Comparison of ENCODE assay signal across 8 mouse cellular contexts in genomic region chr7:131362269-131362614, GRCm38 (mm10). TPM values are rescaled to one million over a fixed set of nuclear protein-coding genes. Genes with fewer than 3 reads are reported as not detected.
DNase-seq lines count a peak whose midpoint lies in the region; ATAC-seq and TF ChIP-seq lines count a peak whose summit lies in the region.

No protein-coding gene starts in this region.

- H3K4me3 ChIP-seq in heart, embryonic 14.5 days (ENCODE audit: control insufficient read depth in 1 of 2, insufficient read depth in 1 of 2, low read depth in 1 of 2, low read length in 2 of 2) = peak overlapping the region; percentile 77 to 95
- peak overlapping the region; percentile 67 to 99 for H3K4me3 ChIP-seq in MEL (ENCODE audit: control insufficient read depth in 1 of 2, insufficient read depth in 1 of 2, low read depth in 2 of 2, low read length in 2 of 2)
- H3K4me3 ChIP-seq in hindbrain, embryonic 10.5 days = peak overlapping the region; percentile 91

- no peaks in the 10 kb centered on the region for H3K9me3 ChIP-seq in heart, embryonic 14.5 days (ENCODE audit: control insufficient read depth, low read length)
- H3K9me3 ChIP-seq in MEL (replicated peaks; ENCODE audit: insufficient read depth, low read length) = no peaks in the 10 kb centered on the region
- H3K9me3 ChIP-seq in hindbrain, embryonic 10.5 days = no peaks in the 10 kb centered on the region

- H3K27ac ChIP-seq in heart, embryonic 14.5 days (replicated peaks in 1 of 2; ENCODE audit: control insufficient read depth in 1 of 2, insufficient read depth in 1 of 2, low read depth in 2 of 2, low read length in 2 of 2) = peak overlapping the region; percentile 92 to 97
- peak overlapping the region; percentile 83 for H3K27ac ChIP-seq in MEL (ENCODE audit: control insufficient read depth, low read depth, low read length)
- peak overlapping the region; percentile 95 for H3K27ac ChIP-seq in hindbrain, embryonic 10.5 days

- under 1% methylated on average over 35 of the region's 35 CpGs for WGBS in heart, embryonic 14.5 days
- WGBS in hindbrain, embryonic 10.5 days = under 1% methylated on average over 35 of the region's 35 CpGs

- no peaks in the 10 kb centered on the region for H3K27me3 ChIP-seq in heart, embryonic 14.5 days (ENCODE audit: control insufficient read depth, insufficient read depth, low read length)
- no peaks in the 10 kb centered on the region for H3K27me3 ChIP-seq in MEL (ENCODE audit: control insufficient read depth in 1 of 2, insufficient read depth in 2 of 2, low read length in 2 of 2)
- H3K27me3 ChIP-seq in hindbrain, embryonic 10.5 days (ENCODE audit: insufficient read depth, poor library complexity, severe bottlenecking) = peaks cover 6% of the 10 kb centered on the region; the same call in 1 of the 2 replicates

- TF ChIP-seq EP300 in MEL (IDR thresholded peaks at IDR 0.05; ENCODE audit: low read depth in 1 of 2, low read length in 2 of 2) = no peak

- H3K4me1 ChIP-seq in heart, embryonic 14.5 days (ENCODE audit: control insufficient read depth in 2 of 2, insufficient read depth in 2 of 2, low read length in 2 of 2) = peaks cover 2 to 10% of the 10 kb centered on the region in 2 experiments; a peak in 3 of 4 replicates
- peaks cover 3 to 9% of the 10 kb centered on the region in 2 experiments for H3K4me1 ChIP-seq in MEL (ENCODE audit: control insufficient read depth in 1 of 2, insufficient read depth in 2 of 2, low read length in 2 of 2)
- peaks cover 20% of the 10 kb centered on the region for H3K4me1 ChIP-seq in hindbrain, embryonic 10.5 days (replicated peaks)

- peak; percentile 75 for ATAC-seq in heart, embryonic 14.5 days (ENCODE audit: insufficient number of reproducible peaks, insufficient read depth, low FRiP score, low read depth)
- peak; percentile 62 for ATAC-seq in megakaryocyte-erythroid progenitor cell, adult 5-6 weeks (replicated peaks; ENCODE audit: low FRiP score, low TSS enrichment, poor library complexity, severe bottlenecking)

- TF ChIP-seq RAD21 in MEL (IDR thresholded peaks at IDR 0.05; ENCODE audit: low read depth, low read length) = no peak

- H3K9ac ChIP-seq in heart, embryonic 14.5 days (ENCODE audit: low read length) = peak overlapping the region; percentile 93
- H3K9ac ChIP-seq in MEL (ENCODE audit: control insufficient read depth, low read depth, low read length, poor library complexity, severe bottlenecking) = peak overlapping the region; percentile 99

- H3K79me2 ChIP-seq in MEL (ENCODE audit: control insufficient read depth, insufficient read depth, low read length, poor library complexity) = peaks cover 15% of the 10 kb centered on the region

- TF ChIP-seq CTCF in MEL (IDR thresholded peaks at IDR 0.05 in 2 of 3, conservative IDR thresholded peaks at IDR 0.05 in 1 of 3; ENCODE audit: control insufficient read depth in 1 of 3, insufficient read depth in 1 of 3, low read depth in 2 of 3, low read length in 3 of 3, poor library complexity in 1 of 3, severe bottlenecking in 1 of 3) = no peak

- TF ChIP-seq POLR2A in MEL (IDR thresholded peaks at IDR 0.05; ENCODE audit: control insufficient read depth in 1 of 2, insufficient read depth in 1 of 2, low read depth in 1 of 2, low read length in 2 of 2, poor library complexity in 1 of 2) = peak in 1 of 2 experiments; percentile 2; a peak in 1 of 4 replicates

- H3K4me2 ChIP-seq in heart, embryonic 14.5 days (ENCODE audit: low read length) = peak overlapping the region; percentile 95

- H3K36me3 ChIP-seq in heart, embryonic 14.5 days (ENCODE audit: control insufficient read depth, insufficient read depth, low read length) = peaks cover 32% of the 10 kb centered on the region
- peaks cover 6 to 14% of the 10 kb centered on the region in 2 experiments for H3K36me3 ChIP-seq in MEL (ENCODE audit: control insufficient read depth in 1 of 2, insufficient read depth in 2 of 2, low read length in 2 of 2)
- peaks cover 38% of the 10 kb centered on the region for H3K36me3 ChIP-seq in hindbrain, embryonic 10.5 days

- DNase-seq in heart, adult 9 months (ENCODE audit: low spot score in 2 of 2) = no peak
- DNase-seq in MEL (ENCODE audit: low read depth, low spot score) = no peak
- DNase-seq in hindbrain, embryonic 10.5 days (ENCODE audit: low spot score) = no peak
- no peak for DNase-seq in right cerebral cortex, postnatal 36 days (ENCODE audit: low spot score in 2 of 2)
- DNase-seq in adrenal gland, postnatal 14 days = no peak
- DNase-seq in lung, postnatal 10 days = no peak

TF ChIP-seq in MEL, 35 proteins besides CTCF, POLR2A, EP300 and RAD21:
- no peak for TF ChIP-seq CHD1 (IDR thresholded peaks at IDR 0.05; ENCODE audit: low read depth, low read length)
- TF ChIP-seq UBTF (IDR thresholded peaks at IDR 0.05; ENCODE audit: borderline replicate concordance, insufficient read depth, low read depth, low read length) = peak; percentile 48; the same call in 1 of the 2 replicates
- no peak for TF ChIP-seq BHLHE40 (IDR thresholded peaks at IDR 0.05; ENCODE audit: borderline replicate concordance, low read depth, low read length)
- TF ChIP-seq POLR2AphosphoS5 (IDR thresholded peaks at IDR 0.05; ENCODE audit: borderline replicate concordance, low read depth, low read length) = no peak
- TF ChIP-seq MYB (IDR thresholded peaks at IDR 0.05; ENCODE audit: low read depth, low read length) = no peak

RNA-seq across cellular contexts. Expression of gene 2310057M21Rik, which starts 0.3 kb away (rescaled TPM):
- polyA plus RNA-seq in heart, embryonic 14.5 days (2014; fragmentation: Nextera tagmentation; extraction: Ambion mirVana) = 17.1 and 17.4 TPM in 2 replicates
- total RNA-seq in MEL (2012; rRNA removed) = 16.7 and 18.0 TPM in 2 replicates
- polyA plus RNA-seq in MEL (2012; ENCODE audit: insufficient read depth in 1 of 2, insufficient read length in 2 of 2, low read depth in 1 of 2, low replicate concordance in 2 of 2, missing spikeins in 1 of 2) = 10 to 100 TPM in 1 of 2 experiments, not detected in 1; 33.0 TPM
- 20.8 and 21.5 TPM in 2 replicates for polyA plus RNA-seq in hindbrain, embryonic 10.5 days (2016; fragmentation: Nextera tagmentation; extraction: Ambion mirVana)
- 8.0 and 14.3 TPM in 2 replicates for total RNA-seq in megakaryocyte-erythroid progenitor cell, adult 5-6 weeks (2014; fragmentation: Nextera tagmentation)
- 4.1 and 12.4 TPM in 2 replicates for total RNA-seq in megakaryocyte-erythroid progenitor cell, adult 5-6 weeks (2017)
- total RNA-seq in adrenal gland, postnatal 14 days (2021) = 19.9 and 23.1 TPM in 2 replicates

RNA-seq across cellular contexts. Expression of gene Pstk, which starts 8.7 kb away (rescaled TPM):
- 88.8 and 98.9 TPM in 2 replicates for polyA plus RNA-seq in heart, embryonic 14.5 days (2014; fragmentation: Nextera tagmentation; extraction: Ambion mirVana)
- 36.1 and 42.5 TPM in 2 replicates for total RNA-seq in MEL (2012; rRNA removed)
- polyA plus RNA-seq in MEL (2012; ENCODE audit: insufficient read depth in 1 of 2, insufficient read length in 2 of 2, low read depth in 1 of 2, low replicate concordance in 2 of 2, missing spikeins in 1 of 2) = 10 to 100 TPM in 1 of 2 experiments, not detected in 1; 57.5 TPM
- 68.1 and 70.9 TPM in 2 replicates for polyA plus RNA-seq in hindbrain, embryonic 10.5 days (2016; fragmentation: Nextera tagmentation; extraction: Ambion mirVana)
- total RNA-seq in megakaryocyte-erythroid progenitor cell, adult 5-6 weeks (2014; fragmentation: Nextera tagmentation) = 21.3 and 35.3 TPM in 2 replicates
- 9.2 and 30.5 TPM in 2 replicates for total RNA-seq in megakaryocyte-erythroid progenitor cell, adult 5-6 weeks (2017)
- total RNA-seq in adrenal gland, postnatal 14 days (2021) = 37.2 and 39.6 TPM in 2 replicates

RNA-seq across cellular contexts. Expression of gene Fam24a, which starts 28.6 kb away (rescaled TPM):
- not detected in 2 replicates for polyA plus RNA-seq in heart, embryonic 14.5 days (2014; fragmentation: Nextera tagmentation; extraction: Ambion mirVana)
- not detected in 2 replicates for total RNA-seq in MEL (2012; rRNA removed)
- polyA plus RNA-seq in MEL (2012; ENCODE audit: insufficient read depth in 1 of 2, insufficient read length in 2 of 2, low read depth in 1 of 2, low replicate concordance in 2 of 2, missing spikeins in 1 of 2) = not detected
- polyA plus RNA-seq in hindbrain, embryonic 10.5 days (2016; fragmentation: Nextera tagmentation; extraction: Ambion mirVana) = not detected in 2 replicates
- total RNA-seq in megakaryocyte-erythroid progenitor cell, adult 5-6 weeks (2014; fragmentation: Nextera tagmentation) = not detected in 2 replicates
- not detected in 2 replicates for total RNA-seq in megakaryocyte-erythroid progenitor cell, adult 5-6 weeks (2017)
- not detected in 2 replicates for total RNA-seq in adrenal gland, postnatal 14 days (2021)

RNA-seq across cellular contexts. Expression of gene Fam24b, which starts 32.9 kb away (rescaled TPM):
- not detected in 2 replicates for polyA plus RNA-seq in heart, embryonic 14.5 days (2014; fragmentation: Nextera tagmentation; extraction: Ambion mirVana)
- not detected in 2 replicates for total RNA-seq in MEL (2012; rRNA removed)
- under 1 TPM in 1 of 2 experiments, not detected in 1; 0.11 TPM for polyA plus RNA-seq in MEL (2012; ENCODE audit: insufficient read depth in 1 of 2, insufficient read length in 2 of 2, low read depth in 1 of 2, low replicate concordance in 2 of 2, missing spikeins in 1 of 2)
- polyA plus RNA-seq in hindbrain, embryonic 10.5 days (2016; fragmentation: Nextera tagmentation; extraction: Ambion mirVana) = not detected in 2 replicates
- not detected in 2 replicates for total RNA-seq in megakaryocyte-erythroid progenitor cell, adult 5-6 weeks (2014; fragmentation: Nextera tagmentation)
- total RNA-seq in megakaryocyte-erythroid progenitor cell, adult 5-6 weeks (2017) = not detected in 2 replicates
- total RNA-seq in adrenal gland, postnatal 14 days (2021) = not detected in 2 replicates

RNA-seq across cellular contexts. Expression of gene Cuzd1, which starts 40.1 kb away (rescaled TPM):
- polyA plus RNA-seq in heart, embryonic 14.5 days (2014; fragmentation: Nextera tagmentation; extraction: Ambion mirVana) = 0.39 and 1.1 TPM in 2 replicates
- not detected in 2 replicates for total RNA-seq in MEL (2012; rRNA removed)
- not detected for polyA plus RNA-seq in MEL (2012; ENCODE audit: insufficient read depth in 1 of 2, insufficient read length in 2 of 2, low read depth in 1 of 2, low replicate concordance in 2 of 2, missing spikeins in 1 of 2)
- polyA plus RNA-seq in hindbrain, embryonic 10.5 days (2016; fragmentation: Nextera tagmentation; extraction: Ambion mirVana) = not detected in 2 replicates
- not detected in 2 replicates for total RNA-seq in megakaryocyte-erythroid progenitor cell, adult 5-6 weeks (2014; fragmentation: Nextera tagmentation)
- not detected in 2 replicates for total RNA-seq in megakaryocyte-erythroid progenitor cell, adult 5-6 weeks (2017)
- total RNA-seq in adrenal gland, postnatal 14 days (2021) = not detected in 2 replicates
